Mouse (Mus musculus): ENCODE results near the gene Spg20. TPM values are rescaled to one million over a fixed set of nuclear protein-coding genes. Genes with fewer than 3 reads are reported as not detected.

Gene Spg20
- polyA plus RNA-seq, 1 experiment = not detected

GRCm38 (mm10) chr3:55093161-55093560 is 18.7 kb upstream of the Spg20 start:
- H3K4me1 ChIP-seq (ENCODE audit: control insufficient read depth, insufficient read depth, low read length) = peaks cover 2% of the 10 kb centered on the region; the same call in 1 of the 2 replicates
- 77% methylated on average over 1 of the region's 1 CpGs for WGBS
- no peak overlapping the region for H3K4me3 ChIP-seq (ENCODE audit: insufficient read depth, low read depth, low read length)
- no peak for TF ChIP-seq CTCF (IDR thresholded peaks at IDR 0.05; ENCODE audit: insufficient read depth, low read depth, low read length)
- no peak for TF ChIP-seq POLR2A (IDR thresholded peaks at IDR 0.05; ENCODE audit: insufficient read depth, low read depth, low read length)
- H3K27ac ChIP-seq (ENCODE audit: insufficient read depth, low read depth, low read length) = no peak overlapping the region

- TF ChIP-seq POLR2A (IDR thresholded peaks at IDR 0.05; ENCODE audit: insufficient read depth, low read depth, low read length) (no peak), CTCF (IDR thresholded peaks at IDR 0.05; ENCODE audit: insufficient read depth, low read depth, low read length) (no peak)
- 40% methylated on average over 8 of the region's 8 CpGs for WGBS
- Histone ChIP-seq H3K4me3 (ENCODE audit: insufficient read depth, low read depth, low read length) (no peak overlapping the region), H3K4me1 (ENCODE audit: control insufficient read depth, insufficient read depth, low read length) (peaks cover 2% of the 10 kb centered on the region; the same call in 1 of the 2 replicates), H3K27ac (ENCODE audit: insufficient read depth, low read depth, low read length) (peak overlapping the region; percentile 62; the same call in 1 of the 2 replicates)
Measured at GRCm38 (mm10) chr3:55095968-55096654, 15.8 kb upstream of the Spg20 start.

- peak overlapping the region; percentile 44; the same call in 1 of the 2 replicates for H3K27ac ChIP-seq (ENCODE audit: insufficient read depth, low read depth, low read length)
Measured at GRCm38 (mm10) chr3:55096655-55097005, 15.3 kb upstream of the Spg20 start.

GRCm38 (mm10) chr3:55097186-55097585 is 14.7 kb upstream of the Spg20 start:
- WGBS = 53% methylated on average over 2 of the region's 2 CpGs
- Histone ChIP-seq H3K4me3 (ENCODE audit: insufficient read depth, low read depth, low read length) (no peak overlapping the region), H3K4me1 (ENCODE audit: control insufficient read depth, insufficient read depth, low read length) (peaks cover 2% of the 10 kb centered on the region; the same call in 1 of the 2 replicates), H3K27ac (ENCODE audit: insufficient read depth, low read depth, low read length) (peak overlapping the region; percentile 33; the same call in 1 of the 2 replicates)
- TF ChIP-seq POLR2A (IDR thresholded peaks at IDR 0.05; ENCODE audit: insufficient read depth, low read depth, low read length) (no peak), CTCF (IDR thresholded peaks at IDR 0.05; ENCODE audit: insufficient read depth, low read depth, low read length) (no peak)

More at GRCm38 (mm10) chr3:55096655-55097005, 15.3 kb upstream of the Spg20 start:
- 61% methylated on average over 2 of the region's 2 CpGs for WGBS
- TF ChIP-seq CTCF (IDR thresholded peaks at IDR 0.05; ENCODE audit: insufficient read depth, low read depth, low read length) (no peak), POLR2A (IDR thresholded peaks at IDR 0.05; ENCODE audit: insufficient read depth, low read depth, low read length) (no peak)
- Histone ChIP-seq H3K4me1 (ENCODE audit: control insufficient read depth, insufficient read depth, low read length) (peaks cover 2% of the 10 kb centered on the region; the same call in 1 of the 2 replicates), H3K4me3 (ENCODE audit: insufficient read depth, low read depth, low read length) (no peak overlapping the region)

- TF ChIP-seq POLR2A (IDR thresholded peaks at IDR 0.05; ENCODE audit: insufficient read depth, low read depth, low read length) = no peak
- no peak for TF ChIP-seq CTCF (IDR thresholded peaks at IDR 0.05; ENCODE audit: insufficient read depth, low read depth, low read length)
- WGBS = 59% methylated on average over 2 of the region's 2 CpGs
- H3K27ac ChIP-seq (ENCODE audit: insufficient read depth, low read depth, low read length) = no peak overlapping the region
- H3K4me1 ChIP-seq (ENCODE audit: control insufficient read depth, insufficient read depth, low read length) = peaks cover 2% of the 10 kb centered on the region; the same call in 1 of the 2 replicates
- no peak overlapping the region for H3K4me3 ChIP-seq (ENCODE audit: insufficient read depth, low read depth, low read length)
Measured at GRCm38 (mm10) chr3:55098014-55098413, 13.9 kb upstream of the Spg20 start.

- TF ChIP-seq POLR2A (IDR thresholded peaks at IDR 0.05; ENCODE audit: insufficient read depth, low read depth, low read length) = no peak
- no peak for TF ChIP-seq CTCF (IDR thresholded peaks at IDR 0.05; ENCODE audit: insufficient read depth, low read depth, low read length)
- Histone ChIP-seq H3K4me3 (ENCODE audit: insufficient read depth, low read depth, low read length) (no peak overlapping the region), H3K4me1 (ENCODE audit: control insufficient read depth, insufficient read depth, low read length) (peaks cover 2% of the 10 kb centered on the region; the same call in 1 of the 2 replicates), H3K27ac (ENCODE audit: insufficient read depth, low read depth, low read length) (no peak overlapping the region)
- 84% methylated on average over 11 of the region's 11 CpGs for WGBS
Measured at GRCm38 (mm10) chr3:55098990-55099389, 12.9 kb upstream of the Spg20 start.

- H3K4me1 ChIP-seq (ENCODE audit: control insufficient read depth, insufficient read depth, low read length) = peaks cover 2% of the 10 kb centered on the region; the same call in 1 of the 2 replicates
- H3K27ac ChIP-seq (ENCODE audit: insufficient read depth, low read depth, low read length) = no peak overlapping the region
Measured at GRCm38 (mm10) chr3:55101092-55101491, 10.8 kb upstream of the Spg20 start.

GRCm38 (mm10) chr3:55105372-55106023 is 6.4 kb upstream of the Spg20 start:
- H3K4me3 ChIP-seq (ENCODE audit: insufficient read depth, low read depth, low read length) = no peak overlapping the region
- 92% methylated on average over 14 of the region's 14 CpGs for WGBS
- no peaks in the 10 kb centered on the region for H3K4me1 ChIP-seq (ENCODE audit: control insufficient read depth, insufficient read depth, low read length)
- no peak overlapping the region for H3K27ac ChIP-seq (ENCODE audit: insufficient read depth, low read depth, low read length)
- no peak for TF ChIP-seq CTCF (IDR thresholded peaks at IDR 0.05; ENCODE audit: insufficient read depth, low read depth, low read length)
- TF ChIP-seq POLR2A (IDR thresholded peaks at IDR 0.05; ENCODE audit: insufficient read depth, low read depth, low read length) = no peak

More at GRCm38 (mm10) chr3:55101092-55101491, 10.8 kb upstream of the Spg20 start:
- no peak overlapping the region for H3K4me3 ChIP-seq (ENCODE audit: insufficient read depth, low read depth, low read length)
- TF ChIP-seq CTCF (IDR thresholded peaks at IDR 0.05; ENCODE audit: insufficient read depth, low read depth, low read length) (no peak), POLR2A (IDR thresholded peaks at IDR 0.05; ENCODE audit: insufficient read depth, low read depth, low read length) (no peak)

GRCm38 (mm10) chr3:55106051-55106450 is 5.9 kb upstream of the Spg20 start:
- WGBS = 91% methylated on average over 17 of the region's 17 CpGs
- no peak for TF ChIP-seq CTCF (IDR thresholded peaks at IDR 0.05; ENCODE audit: insufficient read depth, low read depth, low read length)
- TF ChIP-seq POLR2A (IDR thresholded peaks at IDR 0.05; ENCODE audit: insufficient read depth, low read depth, low read length) = no peak
- H3K27ac ChIP-seq (ENCODE audit: insufficient read depth, low read depth, low read length) = no peak overlapping the region
- no peaks in the 10 kb centered on the region for H3K4me1 ChIP-seq (ENCODE audit: control insufficient read depth, insufficient read depth, low read length)
- H3K4me3 ChIP-seq (ENCODE audit: insufficient read depth, low read depth, low read length) = no peak overlapping the region
